Mouse (Mus musculus): ENCODE data around the gene Mrpl17. TPM values are rescaled to one million over a fixed set of nuclear protein-coding genes. Genes with fewer than 3 reads are reported as not detected.

The Mrpl17 gene
- total RNA-seq, 2 experiments from 2014 or later: 155 to 199 TPM

Other genes with a start within 250 kb of the Mrpl17 start
- gene Apbb1, start 229.4 kb downstream of the Mrpl17 start, total RNA-seq (2021): 10 to 100 TPM; 14.3 to 15.7 TPM
- under 1 TPM; 0.38 to 0.66 TPM for gene Hpx, start 211.0 kb downstream of the Mrpl17 start, total RNA-seq (2021)
- 10 to 100 TPM; 25.0 to 31.6 TPM for gene Trim3, start 177.5 kb downstream of the Mrpl17 start, total RNA-seq (2021)
- 10 to 100 TPM; 83.2 to 98.0 TPM for gene Timm10b, start 171.0 kb downstream of the Mrpl17 start, total RNA-seq (2021)
- gene Arfip2, start 170.7 kb downstream of the Mrpl17 start, total RNA-seq (2021): 10 to 100 TPM; 54.7 to 57.4 TPM
- gene Gm45799, start 170.5 kb downstream of the Mrpl17 start, total RNA-seq (2021): 1 to 10 TPM; 5.1 to 7.2 TPM
- gene Dnhd1, start 160.3 kb downstream of the Mrpl17 start, total RNA-seq (2021): 1 to 10 TPM; 2.3 to 2.9 TPM
- 100 to 1,000 TPM; 121 to 142 TPM for gene Ilk, start 74.5 kb downstream of the Mrpl17 start, total RNA-seq (2021)
- 10 to 100 TPM; 21.5 to 25.0 TPM for gene Rrp8, start 73.7 kb downstream of the Mrpl17 start, total RNA-seq (2021)
- gene Taf10, start 66.7 kb downstream of the Mrpl17 start, total RNA-seq (2021): 100 to 1,000 TPM; 206 to 214 TPM
- 100 to 1,000 TPM in 1 of 2 experiments, 10 to 100 TPM in 1; 91.0 to 112 TPM for gene Tpp1, start 58.9 kb downstream of the Mrpl17 start, total RNA-seq (2021)
- 1 to 10 TPM; 4.5 to 4.6 TPM for gene Dchs1, start 23.4 kb downstream of the Mrpl17 start, total RNA-seq (2021)
- 10 to 100 TPM in 1 of 2 experiments, 1 to 10 TPM in 1; 4.3 to 31.6 TPM for gene Gm4070, start 142.9 kb upstream of the Mrpl17 start, total RNA-seq (2021)